Mouse (Mus musculus): ENCODE results near the gene Etl4. TPM values are rescaled to one million over a fixed set of nuclear protein-coding genes. Genes with fewer than 3 reads are reported as not detected.

The Etl4 gene
- polyA plus RNA-seq, 1 experiment from 2014 or later: 28.4 TPM

- Histone ChIP-seq H3K4me1 (no peaks in the 10 kb centered on the region), H3K4me2 (replicated peaks) (no peak overlapping the region), H3K27me3 (no peaks in the 10 kb centered on the region), H3K9ac (no peak overlapping the region), H3K4me3 (no peak overlapping the region), H3K9me3 (no peaks in the 10 kb centered on the region), H3K27ac (no peak overlapping the region), H3K36me3 (peaks cover 11% of the 10 kb centered on the region; the same call in 1 of the 2 replicates)
- ATAC-seq (ENCODE audit: insufficient number of reproducible peaks, insufficient read depth, low FRiP score, low TSS enrichment): no peak
- whole genome bisulfite sequencing: 57% methylated on average over 5 of the region's 5 CpGs
Observed at GRCm38 (mm10) chr2:20768681-20769080, 859.1 kb downstream of the Etl4 start.

GRCm38 (mm10) chr2:20770171-20770570, 860.6 kb downstream of the Etl4 start:
- Histone ChIP-seq H3K36me3 (peaks cover 11% of the 10 kb centered on the region; the same call in 1 of the 2 replicates), H3K4me3 (no peak overlapping the region), H3K4me2 (replicated peaks) (no peak overlapping the region), H3K27ac (no peak overlapping the region), H3K9ac (no peak overlapping the region), H3K27me3 (no peaks in the 10 kb centered on the region), H3K9me3 (no peaks in the 10 kb centered on the region), H3K4me1 (no peaks in the 10 kb centered on the region)
- no peak for ATAC-seq (ENCODE audit: insufficient number of reproducible peaks, insufficient read depth, low FRiP score, low TSS enrichment)

- no peak overlapping the region for H3K4me3 ChIP-seq
- no peaks in the 10 kb centered on the region for H3K9me3 ChIP-seq
- H3K4me1 ChIP-seq: no peaks in the 10 kb centered on the region
- no peak overlapping the region for H3K4me2 ChIP-seq (replicated peaks)
- H3K27ac ChIP-seq: no peak overlapping the region
- WGBS: 75% methylated on average over 2 of the region's 2 CpGs
- H3K27me3 ChIP-seq: no peaks in the 10 kb centered on the region
- H3K36me3 ChIP-seq: 0 out of 2 replicates have a peak, but pooled peaks cover 5% of the 10 kb centered on the region
- no peak overlapping the region for H3K9ac ChIP-seq
- no peak for ATAC-seq (ENCODE audit: insufficient number of reproducible peaks, insufficient read depth, low FRiP score, low TSS enrichment)
Observed at GRCm38 (mm10) chr2:20774462-20774861, 864.9 kb downstream of the Etl4 start.

GRCm38 (mm10) chr2:20776171-20776704, 866.7 kb downstream of the Etl4 start:
- H3K4me2 ChIP-seq (replicated peaks): no peak overlapping the region
- no peak for ATAC-seq (ENCODE audit: insufficient number of reproducible peaks, insufficient read depth, low FRiP score, low TSS enrichment)
- H3K4me1 ChIP-seq: no peaks in the 10 kb centered on the region
- 89% methylated on average over 6 of the region's 6 CpGs for WGBS
- no peak overlapping the region for H3K4me3 ChIP-seq
- H3K9me3 ChIP-seq: no peaks in the 10 kb centered on the region
- H3K9ac ChIP-seq: no peak overlapping the region
- no peak overlapping the region for H3K27ac ChIP-seq
- no peaks in the 10 kb centered on the region for H3K36me3 ChIP-seq
- no peaks in the 10 kb centered on the region for H3K27me3 ChIP-seq

GRCm38 (mm10) chr2:20777931-20778330, 868.4 kb downstream of the Etl4 start:
- Histone ChIP-seq H3K4me2 (replicated peaks) (no peak overlapping the region), H3K27ac (no peak overlapping the region), H3K27me3 (no peaks in the 10 kb centered on the region), H3K36me3 (no peaks in the 10 kb centered on the region), H3K4me1 (no peaks in the 10 kb centered on the region), H3K9me3 (no peaks in the 10 kb centered on the region), H3K4me3 (no peak overlapping the region), H3K9ac (no peak overlapping the region)
- 68% methylated on average over 6 of the region's 6 CpGs for WGBS
- no peak for ATAC-seq (ENCODE audit: insufficient number of reproducible peaks, insufficient read depth, low FRiP score, low TSS enrichment)

- 0 out of 2 replicates have a peak, but pooled peaks have one; percentile 80 for ATAC-seq (ENCODE audit: insufficient number of reproducible peaks, insufficient read depth, low FRiP score, low TSS enrichment)
- Histone ChIP-seq H3K4me2 (replicated peaks) (no peak overlapping the region), H3K4me1 (no peaks in the 10 kb centered on the region), H3K27me3 (no peaks in the 10 kb centered on the region), H3K4me3 (no peak overlapping the region), H3K27ac (no peak overlapping the region), H3K36me3 (0 out of 2 replicates have a peak, but pooled peaks cover 4% of the 10 kb centered on the region), H3K9me3 (no peaks in the 10 kb centered on the region), H3K9ac (no peak overlapping the region)
- 32% methylated on average over 6 of the region's 6 CpGs for WGBS
Observed at GRCm38 (mm10) chr2:20779484-20780381, 870.2 kb downstream of the Etl4 start.

- H3K27ac ChIP-seq: no peak overlapping the region
- no peak overlapping the region for H3K9ac ChIP-seq
- H3K27me3 ChIP-seq: no peaks in the 10 kb centered on the region
- H3K4me3 ChIP-seq: no peak overlapping the region
- no peaks in the 10 kb centered on the region for H3K4me1 ChIP-seq
- no peak overlapping the region for H3K4me2 ChIP-seq (replicated peaks)
- peaks cover 18% of the 10 kb centered on the region for H3K36me3 ChIP-seq
- H3K9me3 ChIP-seq: no peaks in the 10 kb centered on the region
- ATAC-seq (ENCODE audit: insufficient number of reproducible peaks, insufficient read depth, low FRiP score, low TSS enrichment): no peak
- WGBS: 80% methylated on average over 8 of the region's 8 CpGs
Observed at GRCm38 (mm10) chr2:20801236-20801890, 891.8 kb downstream of the Etl4 start.

GRCm38 (mm10) chr2:20811506-20811905, 901.9 kb downstream of the Etl4 start:
- WGBS: 77% methylated on average over 8 of the region's 8 CpGs
- H3K4me3 ChIP-seq: no peak overlapping the region
- ATAC-seq (ENCODE audit: insufficient number of reproducible peaks, insufficient read depth, low FRiP score, low TSS enrichment): no peak
- no peak overlapping the region for H3K27ac ChIP-seq
- H3K4me1 ChIP-seq: no peaks in the 10 kb centered on the region
- no peaks in the 10 kb centered on the region for H3K27me3 ChIP-seq
- H3K36me3 ChIP-seq: peaks cover 17% of the 10 kb centered on the region; the same call in 1 of the 2 replicates
- no peak overlapping the region for H3K4me2 ChIP-seq (replicated peaks)
- H3K9me3 ChIP-seq: no peaks in the 10 kb centered on the region
- no peak overlapping the region for H3K9ac ChIP-seq

- 81% methylated on average over 2 of the region's 2 CpGs for WGBS
- H3K27ac ChIP-seq: no peak overlapping the region
- H3K4me2 ChIP-seq (replicated peaks): no peak overlapping the region
- no peaks in the 10 kb centered on the region for H3K27me3 ChIP-seq
- H3K9me3 ChIP-seq: no peaks in the 10 kb centered on the region
- H3K9ac ChIP-seq: no peak overlapping the region
- H3K4me1 ChIP-seq: no peaks in the 10 kb centered on the region
- peaks cover 5% of the 10 kb centered on the region; the same call in 1 of the 2 replicates for H3K36me3 ChIP-seq
- no peak for ATAC-seq (ENCODE audit: insufficient number of reproducible peaks, insufficient read depth, low FRiP score, low TSS enrichment)
- H3K4me3 ChIP-seq: no peak overlapping the region
Observed at GRCm38 (mm10) chr2:20813986-20814385, 904.4 kb downstream of the Etl4 start.

GRCm38 (mm10) chr2:20818226-20818625, 908.6 kb downstream of the Etl4 start:
- 76% methylated on average over 7 of the region's 7 CpGs for WGBS
- Histone ChIP-seq H3K36me3 (no peaks in the 10 kb centered on the region), H3K9ac (no peak overlapping the region), H3K4me1 (no peaks in the 10 kb centered on the region), H3K4me2 (replicated peaks) (no peak overlapping the region), H3K27me3 (no peaks in the 10 kb centered on the region), H3K4me3 (no peak overlapping the region), H3K27ac (no peak overlapping the region), H3K9me3 (no peaks in the 10 kb centered on the region)
- no peak for ATAC-seq (ENCODE audit: insufficient number of reproducible peaks, insufficient read depth, low FRiP score, low TSS enrichment)

GRCm38 (mm10) chr2:20826258-20826657, 916.7 kb downstream of the Etl4 start:
- no peaks in the 10 kb centered on the region for H3K9me3 ChIP-seq
- H3K4me1 ChIP-seq: no peaks in the 10 kb centered on the region
- H3K4me3 ChIP-seq: no peak overlapping the region
- no peak overlapping the region for H3K9ac ChIP-seq
- H3K36me3 ChIP-seq: no peaks in the 10 kb centered on the region
- H3K27me3 ChIP-seq: no peaks in the 10 kb centered on the region
- no peak for ATAC-seq (ENCODE audit: insufficient number of reproducible peaks, insufficient read depth, low FRiP score, low TSS enrichment)
- no peak overlapping the region for H3K4me2 ChIP-seq (replicated peaks)
- no peak overlapping the region for H3K27ac ChIP-seq

- Histone ChIP-seq H3K9me3 (no peaks in the 10 kb centered on the region), H3K9ac (no peak overlapping the region), H3K4me1 (no peaks in the 10 kb centered on the region), H3K36me3 (no peaks in the 10 kb centered on the region), H3K4me3 (no peak overlapping the region), H3K4me2 (replicated peaks) (no peak overlapping the region), H3K27me3 (no peaks in the 10 kb centered on the region), H3K27ac (no peak overlapping the region)
- WGBS: 76% methylated on average over 3 of the region's 3 CpGs
- ATAC-seq (ENCODE audit: insufficient number of reproducible peaks, insufficient read depth, low FRiP score, low TSS enrichment): no peak
Observed at GRCm38 (mm10) chr2:20830882-20831281, 921.3 kb downstream of the Etl4 start.

Measured in embryonic facial prominence, embryonic 12.5 days (tissue).